Mouse (Mus musculus) C2C12 (cell line): Measurements from ENCODE around the gene Akap5.

Experiments used
- CEBPB ChIP-seq: IDR thresholded peaks from one replicate; pipeline ENCODE4 v1.6.1; 2011; ENCODE audit warnings: low read depth, mild to moderate bottlenecking, control low read depth, moderate library complexity
- CTCF ChIP-seq: IDR thresholded peaks from one replicate; pipeline ENCODE4 v1.5.1; 2011; ENCODE audit not compliant: control insufficient read depth, insufficient read depth, insufficient read length
- FOSL1 ChIP-seq: IDR thresholded peaks from one replicate; pipeline ENCODE4 v1.8.0; 2011; ENCODE audit warnings: mild to moderate bottlenecking, low read length; ENCODE audit not compliant: poor library complexity, insufficient read depth, severe bottlenecking
- MAX ChIP-seq: IDR thresholded peaks from one replicate; pipeline ENCODE4 v1.6.1; 2011; ENCODE audit warnings: mild to moderate bottlenecking, control low read depth
- MYOD1 ChIP-seq: IDR thresholded peaks from one replicate; pipeline ENCODE4 v1.6.1; 2011; ENCODE audit warnings: low read depth; ENCODE audit not compliant: control insufficient read depth, insufficient read length
- MYOG ChIP-seq: IDR thresholded peaks from one replicate; pipeline ENCODE4 v1.6.1; 2011; ENCODE audit not compliant: control insufficient read depth, insufficient read length; ENCODE audit errors: extremely low read depth
- USF1 ChIP-seq: IDR thresholded peaks from one replicate; pipeline ENCODE4 v1.6.1; 2011; ENCODE audit warnings: low read depth, mild to moderate bottlenecking, control low read depth, moderate library complexity

GRCm38 (mm10) chr12:76304199-76304598, 20.5 kb upstream of the Akap5 start:
- no peak for TF ChIP-seq CTCF
- TF ChIP-seq MAX: no peak
- TF ChIP-seq USF1: no peak
- no peak for TF ChIP-seq CEBPB
- no peak for TF ChIP-seq FOSL1
- TF ChIP-seq MYOG: no peak
- TF ChIP-seq MYOD1: no peak
